Mouse (Mus musculus) heart, embryonic 13.5 days (tissue): ENCODE data around the gene Serpina3j. TPM values are rescaled to one million over a fixed set of nuclear protein-coding genes. Genes with fewer than 3 reads are reported as not detected.

ENCODE experiments used
- polyA plus RNA-seq: library from polyadenylated mRNA; unstranded; fragments of >200 nt; fragmentation: Nextera tagmentation; extraction: Ambion mirVana; gene quantifications from 2 replicates; pipeline ENCODE4 v1.2.1, GENCODE M21; 2015

Gene Serpina3j
- polyA plus RNA-seq, 1 experiment from 2014 or later, result not detected

Other genes with a start within 250 kb of the Serpina3j start
- gene Serpina5, start 213.4 kb upstream of the Serpina3j start, polyA plus RNA-seq, result not detected in 2 replicates
- gene Serpina3a, start 201.8 kb upstream of the Serpina3j start, polyA plus RNA-seq, result not detected in 2 replicates
- 0.11 and 0.16 TPM in 2 replicates for gene Serpina3b, start 186.6 kb upstream of the Serpina3j start, polyA plus RNA-seq
- gene Serpina3c, start 160.7 kb upstream of the Serpina3j start, polyA plus RNA-seq, result 0.13 TPM in 1 of 2 replicates, not detected in the other
- gene Serpina3f, start 100.0 kb upstream of the Serpina3j start, polyA plus RNA-seq, result 0.06 TPM in 1 of 2 replicates, not detected in the other
- gene Serpina3g, start 78.3 kb upstream of the Serpina3j start, polyA plus RNA-seq, result 2.7 and 2.8 TPM in 2 replicates
- gene Serpina3i, start 51.4 kb upstream of the Serpina3j start, polyA plus RNA-seq, result 0.12 and 0.22 TPM in 2 replicates
- gene Serpina3k, start 23.9 kb downstream of the Serpina3j start, polyA plus RNA-seq, result not detected in 2 replicates
- gene Serpina3m, start 23.9 kb downstream of the Serpina3j start, polyA plus RNA-seq, result not detected in 2 replicates
- gene Serpina3n, start 92.2 kb downstream of the Serpina3j start, polyA plus RNA-seq, result 0.47 and 0.64 TPM in 2 replicates
- 0.27 and 0.56 TPM in 2 replicates for gene Gsc, start 158.8 kb downstream of the Serpina3j start, polyA plus RNA-seq